Mouse (Mus musculus) lung, postnatal 0 days (tissue): ENCODE measurements at regions not wholly inside any gene's neighbourhood (a gene's known extent, or its start where the extent isn't known, plus 50 kb on each side); places are given as distances from the start of the nearest gene placed in this dataset.

Source experiments
- CTCF ChIP-seq: IDR thresholded peaks from 2 replicates; pipeline ENCODE4 v1.5.1; 2016; ENCODE audit warnings: antibody characterized with exemption, mild to moderate bottlenecking
- EP300 ChIP-seq: IDR thresholded peaks from 2 replicates; pipeline ENCODE4 v1.6.1; 2016; ENCODE audit warnings: antibody characterized with exemption, mild to moderate bottlenecking, control low read depth

- no peak for TF ChIP-seq CTCF
- TF ChIP-seq EP300, result no peak
Observed at GRCm38 (mm10) chr15:36870717-36871116, 136.9 kb downstream of the Zfp706 start.
